Mouse (Mus musculus) kidney, postnatal 10 days (tissue): ENCODE measurements around the gene Zmiz1.

Experiments used
- DNase-seq: peaks from one replicate; pipeline ENCODE4 v3.0.0; 2021; ENCODE audit warnings: mixed read lengths

Gene Zmiz1

DNA sequence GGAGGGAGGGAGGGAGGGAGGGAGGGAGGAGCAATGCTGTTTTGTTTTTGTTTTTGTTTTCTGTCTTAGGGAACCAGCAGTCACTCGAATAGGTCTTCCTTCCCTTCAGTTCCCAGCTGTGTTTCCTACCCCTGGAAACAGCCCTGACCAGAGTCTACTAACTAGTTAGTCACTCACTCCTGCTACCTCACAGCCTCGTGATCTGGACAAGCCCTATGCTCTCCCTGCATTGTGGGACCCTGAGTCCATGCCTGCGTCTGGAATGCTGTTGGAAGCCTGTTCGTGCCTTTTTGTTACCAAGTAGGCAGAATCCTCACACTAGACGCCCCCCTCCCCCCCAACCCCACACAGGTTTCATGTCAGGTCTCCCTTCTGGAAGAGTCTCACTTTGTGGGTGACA lies 15.0 kb downstream of the Zmiz1 start:
- peak; percentile 39 for DNase-seq

DNA sequence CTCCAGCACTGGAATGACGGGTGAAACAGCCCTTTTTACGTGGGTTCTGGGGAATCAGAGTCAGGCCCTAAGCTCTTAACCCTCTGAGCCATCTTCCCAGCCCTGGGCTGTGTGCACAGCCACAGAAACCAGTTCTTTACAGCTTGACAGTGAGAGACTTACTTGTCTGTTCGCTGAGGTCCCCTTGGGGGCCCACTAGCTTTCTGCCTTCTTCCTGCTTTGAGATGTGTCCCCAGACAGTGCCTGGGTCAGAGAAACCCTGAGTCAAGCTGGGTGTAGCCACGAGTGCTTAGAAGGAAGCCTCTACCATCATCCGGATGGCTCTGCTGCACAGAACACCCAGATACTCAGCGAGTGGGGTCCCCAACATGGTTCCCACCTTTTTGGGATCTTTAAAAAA lies 15.7 kb downstream of the Zmiz1 start:
- no peak for DNase-seq

DNA sequence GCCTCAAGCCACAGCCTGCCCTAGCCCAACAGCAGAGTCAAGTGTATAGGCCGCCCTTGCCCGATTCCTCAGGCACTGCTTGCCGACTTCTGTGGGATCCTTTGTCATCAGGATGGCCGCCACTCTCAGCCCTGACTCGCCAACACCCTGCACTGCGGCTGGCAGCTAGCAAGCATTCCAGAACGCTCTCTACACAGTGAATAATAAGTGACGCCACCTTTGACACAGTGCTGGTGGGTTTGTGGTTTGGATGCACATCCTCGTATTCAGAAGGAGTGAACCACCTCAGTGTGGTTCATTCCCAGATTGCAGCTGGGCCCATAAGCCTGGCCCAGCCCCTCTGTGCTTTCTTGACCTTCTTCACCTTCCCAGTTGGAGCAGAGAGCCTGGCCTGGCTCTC lies 17.1 kb downstream of the Zmiz1 start:
- DNase-seq: no peak

DNA sequence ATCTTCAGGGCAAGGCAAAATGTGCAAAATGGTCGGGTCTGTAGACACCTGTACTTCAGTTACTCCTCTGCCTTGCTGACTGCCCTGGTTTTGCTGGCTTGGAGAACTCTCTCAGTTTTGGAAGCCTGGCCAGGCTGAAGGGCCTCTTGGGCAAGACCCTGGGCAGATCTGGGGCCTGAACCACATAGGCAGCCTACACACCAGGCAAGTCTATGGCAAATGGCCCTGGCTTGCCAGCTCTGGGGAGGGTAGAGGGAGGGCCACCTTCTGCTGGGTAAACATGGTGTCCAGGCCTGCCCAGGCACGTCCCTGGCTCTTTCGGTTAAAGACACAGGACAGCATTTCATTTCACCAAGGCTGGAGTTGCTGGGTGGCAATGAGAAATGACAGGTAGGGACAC lies 17.5 kb downstream of the Zmiz1 start:
- DNase-seq: no peak

DNA sequence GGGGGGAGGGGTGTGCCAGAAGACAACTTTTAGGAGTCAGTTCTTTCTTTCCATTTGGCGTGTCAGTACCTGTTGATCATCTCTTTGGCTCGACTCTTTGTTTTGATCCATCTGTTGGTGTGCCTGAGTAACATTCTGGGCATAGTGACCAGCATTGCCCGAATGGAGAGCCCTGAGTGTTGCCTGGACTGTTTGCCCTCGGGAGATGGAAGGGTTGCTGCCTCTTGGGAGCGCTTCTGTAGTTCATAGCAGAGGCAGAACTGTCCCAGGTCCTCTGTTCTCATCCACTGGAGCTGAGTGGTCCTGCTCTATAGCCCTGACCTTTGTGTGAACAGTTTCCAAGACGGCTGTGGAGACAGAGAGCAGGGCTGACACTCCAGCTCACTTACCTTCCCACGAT lies 18.3 kb downstream of the Zmiz1 start:
- DNase-seq: no peak

DNA sequence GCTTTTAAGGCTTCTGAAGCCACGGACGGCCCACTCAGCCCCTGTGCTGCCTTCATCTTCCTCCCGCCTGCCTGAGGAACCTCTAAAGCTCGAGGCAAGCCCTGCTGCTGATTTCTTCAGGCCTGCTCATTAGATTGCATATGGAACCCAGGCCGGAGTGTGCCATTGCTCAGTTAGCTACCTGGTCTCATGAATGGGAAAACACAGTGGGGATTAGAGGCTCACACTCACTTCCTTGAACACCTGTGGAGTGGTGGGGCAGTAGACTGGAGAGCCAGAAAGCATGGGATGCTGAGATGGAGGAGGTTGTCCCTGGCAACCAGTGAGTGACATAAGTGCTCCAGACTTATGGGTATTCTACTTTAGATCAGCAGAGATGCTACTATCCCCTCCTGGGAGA lies 19.3 kb downstream of the Zmiz1 start:
- DNase-seq: no peak

DNA sequence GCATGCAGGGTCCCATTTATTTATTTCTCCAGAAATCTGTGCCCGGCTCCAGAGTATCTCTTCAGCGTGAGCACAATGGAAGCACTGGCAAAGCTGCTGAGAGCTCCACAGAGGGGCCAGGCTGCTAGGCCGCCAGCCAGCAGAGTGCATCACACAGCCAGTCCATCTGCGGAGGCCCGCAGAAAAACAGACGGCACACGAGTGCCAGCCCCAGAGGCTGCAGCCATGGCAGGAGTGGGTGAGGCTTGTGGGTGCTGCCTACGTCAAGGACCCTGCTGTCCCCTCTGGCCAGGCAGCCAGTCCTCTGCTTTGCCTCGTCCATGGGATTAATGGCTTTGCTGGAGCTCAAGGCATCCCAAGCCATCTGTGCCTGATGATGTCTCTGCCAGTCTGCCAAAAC lies 19.8 kb downstream of the Zmiz1 start:
- no peak for DNase-seq

DNA sequence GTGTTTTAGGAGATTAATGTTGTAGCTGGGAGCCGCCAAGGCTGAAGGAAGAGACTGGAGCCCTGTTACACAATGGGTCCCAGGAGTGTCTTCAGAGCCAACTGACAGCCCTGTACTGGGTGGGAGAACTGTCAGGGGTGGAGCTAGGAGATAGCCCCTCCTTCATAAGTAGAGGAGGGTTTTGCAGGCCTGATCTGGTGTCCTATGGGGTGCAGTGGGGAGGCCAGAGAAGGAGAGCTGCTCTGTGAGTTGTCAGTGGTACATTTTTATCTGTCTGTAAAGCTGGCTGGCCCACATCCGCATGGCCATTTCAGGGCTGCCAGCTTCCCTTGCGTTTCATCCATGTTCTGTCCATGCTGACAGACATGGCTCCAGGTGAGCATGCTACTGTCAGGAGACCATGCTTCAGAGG lies 20.9 kb downstream of the Zmiz1 start:
- peak; percentile 39 for DNase-seq

DNA sequence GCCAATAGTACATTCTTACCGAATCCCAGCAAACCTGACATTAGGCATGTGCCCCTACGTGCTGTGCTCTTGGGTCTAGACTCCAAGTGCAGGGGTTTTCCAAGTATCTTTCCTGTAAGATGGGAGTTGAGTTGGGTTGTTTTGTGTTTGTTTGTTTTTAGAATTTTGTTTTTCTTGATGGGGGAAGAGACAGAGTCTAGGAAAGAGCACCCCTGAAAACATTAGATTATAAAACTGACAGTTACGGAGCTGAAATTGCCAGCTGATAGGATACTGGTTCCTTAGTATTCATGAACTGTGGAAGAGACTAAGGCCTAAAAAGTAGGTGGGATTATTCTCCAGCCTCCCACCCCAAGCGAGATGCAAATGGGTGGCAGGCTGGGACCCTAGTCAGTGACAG lies 21.5 kb downstream of the Zmiz1 start:
- no peak for DNase-seq

DNA sequence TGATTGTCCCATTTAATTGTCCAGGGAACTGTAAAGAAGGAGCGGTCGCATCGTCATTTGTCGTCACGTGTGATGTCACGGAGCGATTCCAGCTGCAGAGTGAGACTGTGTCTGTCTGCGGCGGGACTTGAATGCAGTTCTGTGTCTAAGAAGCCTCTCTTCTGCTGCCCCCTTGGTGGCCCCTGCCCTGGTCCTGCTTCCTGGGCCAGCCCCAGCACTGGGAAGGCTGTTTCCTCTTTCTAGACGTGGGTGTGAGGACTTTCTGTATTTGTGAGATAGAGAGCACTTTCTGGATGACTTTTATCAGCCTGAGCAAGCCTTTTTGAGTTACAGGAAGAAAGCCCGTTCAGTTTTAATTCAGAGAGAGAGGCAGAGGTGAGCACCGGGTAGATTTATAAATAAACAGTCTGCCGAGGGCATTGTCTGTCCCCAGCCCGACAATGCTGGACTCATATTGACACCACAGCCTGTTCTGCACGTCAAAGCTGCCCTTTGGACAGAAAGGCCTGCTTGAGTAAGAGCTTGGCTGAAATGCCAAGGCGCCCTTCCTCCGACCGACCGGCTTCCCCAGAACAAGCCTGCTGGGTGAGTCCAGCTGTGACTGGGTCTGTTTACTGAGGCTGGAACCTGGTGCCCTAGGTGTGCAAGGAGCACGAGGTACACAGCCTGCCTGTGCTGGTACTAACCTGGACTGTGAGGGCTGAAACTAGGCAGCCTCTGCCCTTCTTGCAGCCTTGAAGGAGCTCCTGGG lies 22.1 kb downstream of the Zmiz1 start:
- DNase-seq: peak; percentile 86

DNA sequence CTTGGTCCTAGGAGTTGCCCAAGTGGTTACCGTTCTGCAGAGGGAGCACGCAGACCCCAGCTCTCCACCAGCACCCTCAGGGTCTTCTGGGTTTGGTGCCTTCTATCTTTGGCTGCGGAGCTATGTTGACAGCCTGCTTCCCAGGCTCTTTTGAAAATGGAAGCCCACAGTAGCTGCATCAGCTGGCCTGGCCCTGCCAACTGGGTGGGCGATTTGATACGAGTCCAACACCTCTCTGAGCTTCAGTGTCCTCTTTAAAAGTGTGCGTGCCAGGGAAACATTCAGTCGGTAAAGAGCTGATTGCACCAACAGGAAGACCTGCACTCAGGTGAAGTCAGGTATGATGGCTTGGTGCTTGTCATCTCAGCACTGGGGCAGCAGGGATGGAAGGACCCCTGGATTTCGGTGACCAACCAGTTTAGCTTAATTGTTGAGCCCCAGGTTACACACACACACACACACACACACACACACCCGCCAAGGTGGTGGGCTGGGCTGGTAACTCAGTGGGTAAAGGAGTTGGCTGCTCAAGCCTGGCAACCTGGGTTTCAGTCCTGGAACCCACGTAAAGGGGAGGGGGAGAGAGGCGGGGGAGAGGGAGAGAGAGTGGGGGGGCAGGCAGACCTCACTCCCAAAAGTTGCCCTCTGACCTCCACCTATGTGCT lies 22.8 kb downstream of the Zmiz1 start:
- DNase-seq: peak; percentile 10

DNA sequence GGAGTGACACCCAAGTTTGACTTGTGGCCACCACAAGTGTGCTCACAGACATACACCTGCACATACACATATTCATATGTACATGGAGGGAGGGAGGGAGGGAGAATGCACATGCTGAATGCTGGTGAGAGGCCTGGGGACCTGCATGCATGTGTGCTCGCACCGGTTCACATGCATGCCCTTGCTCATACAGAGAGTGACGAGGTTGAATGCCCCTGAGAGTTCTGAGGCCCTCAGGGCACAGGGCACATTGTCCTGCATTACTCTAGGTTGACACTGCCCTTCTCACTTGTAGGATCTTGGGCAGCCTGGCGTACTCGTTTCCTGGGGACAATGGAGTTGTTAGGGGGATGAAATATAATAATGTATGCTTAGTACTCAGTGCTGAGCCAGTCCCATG lies 23.4 kb downstream of the Zmiz1 start:
- no peak for DNase-seq

DNA sequence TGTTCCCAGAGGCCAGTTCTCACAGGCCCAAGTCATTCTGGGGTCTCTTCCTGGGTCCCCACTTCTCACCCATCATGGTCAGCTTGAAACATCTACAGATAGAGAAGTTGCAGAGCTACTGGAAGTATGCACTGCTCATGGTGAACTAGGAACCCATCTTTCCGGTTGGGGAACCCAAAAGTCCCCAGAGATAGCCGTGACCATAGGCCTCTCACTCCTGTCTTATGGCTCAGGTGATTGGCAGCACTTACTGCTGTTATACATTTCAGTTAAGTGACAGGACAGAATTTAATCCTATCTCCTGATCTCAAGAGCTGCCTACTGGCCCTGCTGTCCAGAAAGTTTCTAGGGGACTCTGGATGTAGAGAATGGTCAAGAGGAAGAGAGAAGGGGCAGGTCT lies 24.3 kb downstream of the Zmiz1 start:
- no peak for DNase-seq

DNA sequence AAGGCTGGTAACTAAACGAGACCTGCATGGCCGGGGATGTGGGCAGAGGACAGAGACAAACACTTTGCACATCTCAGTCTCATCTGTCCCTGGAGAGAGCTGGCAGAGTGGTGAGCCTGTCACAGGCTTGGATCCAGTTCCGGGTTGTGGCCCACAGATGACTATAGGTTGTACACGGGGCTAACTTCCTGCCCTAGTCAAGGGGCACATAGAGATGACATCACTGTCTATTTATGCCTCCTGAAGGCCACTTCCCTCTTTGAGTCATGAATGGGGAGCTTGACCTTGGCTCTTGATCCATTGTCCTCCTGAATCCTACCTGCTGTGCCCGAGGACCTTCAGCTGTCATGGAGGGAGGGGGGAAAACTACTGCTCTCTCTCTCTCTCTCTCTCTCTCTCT lies 25.1 kb downstream of the Zmiz1 start:
- DNase-seq: peak; percentile 34

DNA sequence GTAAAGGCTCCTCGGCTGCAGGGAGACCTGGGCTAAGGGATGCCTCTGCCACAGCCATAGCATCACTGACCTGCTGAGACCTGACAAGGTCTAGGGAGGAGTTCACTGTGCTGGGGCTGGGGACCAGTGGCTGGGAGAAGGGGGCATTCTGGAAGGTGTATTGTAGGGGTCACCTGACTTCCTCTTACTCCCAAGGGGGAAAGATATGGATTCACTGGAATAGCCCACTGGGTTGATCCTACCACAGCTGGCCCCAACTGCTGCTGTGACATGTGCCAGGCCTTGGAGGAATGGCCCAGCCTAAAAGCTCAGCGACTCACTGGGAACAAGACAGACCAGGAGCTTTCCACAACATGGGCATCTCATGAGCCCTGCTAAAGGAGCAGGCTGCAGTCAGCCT lies 27.2 kb downstream of the Zmiz1 start:
- DNase-seq: no peak

DNA sequence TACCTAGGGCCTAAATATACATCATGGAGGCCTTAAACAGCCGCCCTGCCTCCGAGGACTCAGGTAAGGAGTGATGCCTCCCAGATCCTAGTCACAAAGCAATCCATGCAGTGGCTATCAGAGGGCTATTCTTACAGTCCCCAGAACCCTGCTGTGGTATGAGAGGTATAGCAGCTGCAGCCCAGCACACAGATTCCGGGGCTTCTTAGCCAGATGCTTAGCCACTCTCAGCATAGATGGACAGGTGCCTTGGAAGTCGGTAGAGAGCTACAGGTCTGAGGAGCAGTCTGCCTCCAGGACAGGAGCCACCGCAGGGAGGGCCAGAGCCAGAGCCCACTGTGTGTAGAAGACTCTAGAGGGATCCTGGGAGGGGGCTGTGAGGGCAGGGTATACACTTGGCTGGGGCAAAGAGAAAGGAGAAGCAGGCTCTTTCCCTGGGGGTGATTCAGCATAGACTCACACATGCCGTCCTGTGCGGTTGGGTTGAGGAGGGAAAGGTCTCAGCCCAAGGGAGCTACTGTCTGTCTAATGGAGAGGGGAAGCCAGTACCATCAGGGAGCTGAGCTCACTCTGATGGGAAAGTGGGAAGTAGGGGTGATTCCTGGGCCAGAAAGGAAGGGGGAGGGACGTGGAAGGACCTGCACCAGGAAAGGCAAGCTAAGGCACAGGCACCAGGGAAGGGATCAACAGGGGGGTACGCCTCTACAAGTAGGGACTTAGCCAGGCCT lies 27.9 kb downstream of the Zmiz1 start:
- no peak for DNase-seq

DNA sequence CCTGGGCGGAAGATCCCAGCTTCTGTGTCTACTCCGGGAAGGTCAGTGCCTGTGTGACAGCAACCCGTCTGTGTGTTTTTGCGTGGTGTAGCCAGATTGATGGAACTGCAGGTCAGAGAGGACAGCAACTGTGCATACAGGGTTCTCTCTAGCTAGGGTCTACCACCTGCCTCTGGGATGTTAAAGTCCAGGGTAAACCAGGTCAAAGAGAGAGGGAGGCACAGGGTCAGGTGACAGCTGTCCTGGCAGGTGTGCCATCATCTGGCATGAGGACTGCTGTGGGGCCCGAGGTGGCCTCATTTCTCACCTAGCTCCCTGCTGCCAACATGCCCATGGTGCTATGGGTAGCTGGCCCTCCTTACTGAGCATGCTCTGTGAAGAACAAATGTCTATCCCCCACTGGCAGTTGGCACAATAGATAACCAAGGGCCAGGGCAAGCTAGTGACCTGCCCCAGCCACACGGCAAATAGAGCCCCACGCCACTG lies 28.5 kb downstream of the Zmiz1 start:
- no peak for DNase-seq

DNA sequence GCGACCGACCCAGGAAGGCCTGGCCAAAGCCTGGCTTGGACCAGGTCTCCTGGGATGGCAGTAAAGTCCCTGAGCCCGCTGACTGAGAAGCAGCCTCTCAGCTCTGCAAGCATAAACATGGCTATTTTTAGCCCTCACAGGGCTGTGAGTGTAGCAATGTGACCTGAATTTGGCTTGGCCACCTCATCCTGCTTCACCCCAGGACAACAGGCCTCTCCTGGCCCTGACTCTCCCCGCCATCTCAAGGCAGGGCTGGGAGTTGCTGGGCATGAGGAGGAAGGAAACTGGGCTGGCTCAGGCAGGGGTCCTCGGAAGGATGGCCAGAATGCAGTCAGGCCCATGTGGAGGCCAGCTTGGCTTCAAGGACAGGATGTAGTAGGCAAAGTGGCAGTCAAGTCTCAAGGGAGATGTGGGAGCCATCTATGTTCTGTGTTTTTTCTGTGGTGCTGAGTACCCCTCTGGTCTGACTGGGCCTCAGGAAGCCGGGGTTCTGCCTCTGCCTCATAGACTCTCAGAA lies 29.2 kb downstream of the Zmiz1 start:
- peak; percentile 60 for DNase-seq

DNA sequence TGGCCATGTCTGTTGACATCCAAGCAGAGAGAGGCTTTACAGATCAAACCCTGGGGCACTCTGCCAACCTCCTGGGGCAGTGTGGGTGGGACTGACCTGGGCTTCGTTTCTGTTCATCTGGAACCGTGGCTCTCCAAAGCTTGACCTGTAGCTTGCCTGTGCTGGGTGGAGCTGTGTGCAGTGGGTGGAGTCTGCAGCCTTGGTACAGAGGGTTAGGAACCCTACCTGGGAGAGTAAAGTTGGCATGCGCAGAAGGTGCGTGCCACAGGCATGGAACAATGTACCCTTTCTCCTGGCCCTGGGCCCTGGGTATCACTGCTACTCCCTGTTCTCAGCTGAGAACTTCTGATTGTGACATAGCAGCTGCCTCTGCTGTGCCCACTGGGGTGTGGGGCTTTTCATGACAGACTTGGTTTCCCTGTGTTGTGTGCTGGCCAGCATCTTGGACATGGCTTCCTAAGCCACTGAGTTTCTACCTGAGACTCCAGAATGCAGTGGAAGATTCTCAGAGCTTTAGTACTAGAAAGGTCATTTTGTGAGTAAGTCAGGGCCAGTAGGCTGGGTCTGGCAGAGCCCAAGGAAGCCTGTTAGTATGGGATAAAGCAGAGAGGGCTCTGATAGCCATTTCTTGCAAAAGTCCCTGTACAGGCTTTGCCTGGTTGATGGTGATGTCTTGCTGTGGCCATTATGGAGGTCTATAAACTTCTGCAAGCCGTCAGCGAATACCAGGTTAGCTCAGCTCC lies 30.5 kb downstream of the Zmiz1 start:
- DNase-seq: peak; percentile 88

DNA sequence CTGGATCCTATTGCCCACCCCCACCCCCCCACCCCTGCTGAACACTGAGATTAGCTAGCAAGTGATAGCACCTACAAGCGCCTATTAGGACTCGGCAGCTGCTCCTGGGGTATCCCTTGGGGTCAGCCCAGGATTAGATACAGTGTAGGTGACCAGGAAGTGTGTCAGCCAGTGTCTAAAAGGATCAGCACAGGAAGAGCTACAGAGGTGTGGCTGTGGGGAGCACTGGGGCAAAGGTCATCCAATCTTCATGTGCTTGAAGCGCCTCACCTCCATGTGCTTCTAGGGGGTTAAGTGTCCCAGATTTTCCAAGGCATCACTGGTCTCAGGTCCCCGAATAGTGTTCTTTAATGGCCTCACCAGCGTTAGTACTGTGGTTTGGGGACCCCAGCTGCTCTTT lies 33.0 kb downstream of the Zmiz1 start:
- no peak for DNase-seq

DNA sequence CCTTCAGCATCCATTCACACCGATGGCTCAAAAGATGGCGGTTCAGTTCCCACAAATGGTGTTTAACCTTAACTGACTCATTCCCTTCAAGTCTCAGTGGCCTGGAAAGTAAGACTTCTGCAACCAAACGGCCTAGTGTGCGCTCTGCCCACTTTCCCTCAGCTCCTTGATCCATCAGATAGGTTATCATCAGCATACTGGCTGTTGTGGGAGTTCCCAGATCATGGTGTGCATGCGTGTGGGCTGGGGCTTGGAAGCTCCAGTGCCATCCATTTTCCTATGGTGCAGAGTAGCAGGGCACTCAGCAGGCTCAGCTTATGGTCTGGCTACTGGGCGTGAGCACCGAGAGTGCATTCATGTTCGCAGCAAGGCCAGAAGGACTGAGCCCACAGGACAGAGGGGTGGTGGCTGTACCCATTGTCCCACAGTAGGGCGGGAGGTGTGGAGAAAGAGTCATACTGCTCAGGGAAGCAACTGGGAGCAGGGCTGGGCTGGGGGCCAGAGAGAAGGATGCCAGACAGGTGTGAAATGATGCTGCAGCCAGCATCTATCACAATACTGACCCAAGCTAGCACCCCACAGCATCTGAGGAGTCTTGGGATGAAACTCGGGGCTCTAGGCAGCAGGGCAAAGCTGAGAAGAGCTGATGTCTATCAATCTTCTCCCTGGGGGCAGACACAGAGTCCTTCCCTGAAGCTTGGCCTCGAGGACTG lies 33.7 kb downstream of the Zmiz1 start:
- no peak for DNase-seq
